Mouse (Mus musculus) neutrophil, adult 83 days (primary cell): ENCODE results near the gene Olfr1105. TPM values are rescaled to one million over a fixed set of nuclear protein-coding genes. Genes with fewer than 3 reads are reported as not detected.

Experiments
- total RNA-seq, 2 experiments: library from RNA; stranded (reverse); gene quantifications; one replicate each; pipeline ENCODE4 v1.2.4; 2023

Olfr1105 gene
- not detected for total RNA-seq

GRCm38 (mm10) chr2:87036431-87036830 lies at the start of gene Olfr1105:
TSS of gene Olfr1105 (minus strand) at chr2:87036531.

GRCm38 (mm10) chr2:87075717-87076116 lies 39.4 kb upstream of the Olfr1105 start, which contains the start of gene Olfr1107:
TSS of gene Olfr1107 (minus strand) at chr2:87075817.

GRCm38 (mm10) chr2:87052173-87052572 lies 15.8 kb upstream of the Olfr1105 start, which contains the start of gene Olfr1106:
TSS of gene Olfr1106 (minus strand) at chr2:87052273.

GRCm38 (mm10) chr2:87026980-87027379 lies 9.4 kb downstream of the Olfr1105 start, which contains the start of gene Olfr1104:
TSS of gene Olfr1104 (minus strand) at chr2:87027080.

GRCm38 (mm10) chr2:86998098-86998497 lies 38.2 kb downstream of the Olfr1105 start, which contains the start of gene Olfr1102:
TSS of gene Olfr1102 (plus strand) at chr2:86998398.

GRCm38 (mm10) chr2:86991121-86991520 lies 45.2 kb downstream of the Olfr1105 start, which contains the start of gene Olfr1101:
TSS of gene Olfr1101 (minus strand) at chr2:86991221.

Other genes starting within 250 kb of the Olfr1105 start
- not detected for gene Olfr141, start 226.5 kb downstream of the Olfr1105 start, total RNA-seq
- gene Olfr1094, start 211.9 kb downstream of the Olfr1105 start, total RNA-seq = not detected
- gene Olfr1095, start 184.8 kb downstream of the Olfr1105 start, total RNA-seq = not detected
- gene Gm13723, start 161.7 kb downstream of the Olfr1105 start, total RNA-seq = not detected
- gene Olfr1097, start 144.3 kb downstream of the Olfr1105 start, total RNA-seq = not detected
- not detected for gene Olfr1098, start 112.0 kb downstream of the Olfr1105 start, total RNA-seq
- not detected for gene Olfr1099, start 75.8 kb downstream of the Olfr1105 start, total RNA-seq
- gene Olfr1100, start 56.6 kb downstream of the Olfr1105 start, total RNA-seq = not detected
- gene Olfr1101, start 45.3 kb downstream of the Olfr1105 start, total RNA-seq = not detected
- not detected for gene Olfr1102, start 38.1 kb downstream of the Olfr1105 start, total RNA-seq
- gene Olfr1104, start 9.5 kb downstream of the Olfr1105 start, total RNA-seq = not detected
- gene Olfr1106, start 15.7 kb upstream of the Olfr1105 start, total RNA-seq = not detected
- gene Olfr1107, start 39.3 kb upstream of the Olfr1105 start, total RNA-seq = not detected
- gene Olfr1109, start 59.5 kb upstream of the Olfr1105 start, total RNA-seq = not detected
- not detected for gene Olfr259, start 78.0 kb upstream of the Olfr1105 start, total RNA-seq
- gene Olfr1110, start 103.8 kb upstream of the Olfr1105 start, total RNA-seq = not detected
- gene Olfr1111, start 116.1 kb upstream of the Olfr1105 start, total RNA-seq = not detected
- not detected for gene Olfr1112, start 151.3 kb upstream of the Olfr1105 start, total RNA-seq
- not detected for gene Olfr1113, start 172.4 kb upstream of the Olfr1105 start, total RNA-seq
- gene Olfr1115, start 211.5 kb upstream of the Olfr1105 start, total RNA-seq = not detected
- gene Olfr1116, start 231.0 kb upstream of the Olfr1105 start, total RNA-seq = not detected